40 mouse cellular contexts compared by ENCODE assay signal in the genomic region with DNA sequence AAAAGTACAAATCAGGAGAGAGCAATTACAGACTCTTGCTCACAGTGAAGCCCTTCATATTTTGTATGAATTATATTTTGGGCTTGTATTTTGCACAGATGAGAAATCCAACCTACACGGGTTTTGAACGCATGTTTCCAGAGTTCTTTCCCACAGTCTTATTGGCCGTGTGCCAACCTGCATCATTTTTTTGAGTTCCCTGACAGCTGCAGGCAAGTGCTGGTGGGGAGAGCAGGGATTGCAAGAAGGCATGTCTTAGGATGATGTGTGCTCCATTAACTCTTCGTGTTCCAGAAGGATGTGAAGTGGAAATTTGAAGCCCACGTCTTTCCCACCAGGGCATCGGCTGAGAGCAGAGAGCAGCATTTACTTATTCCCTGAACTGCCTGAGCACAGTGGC. TPM values are rescaled to one million over a fixed set of nuclear protein-coding genes. Genes with fewer than 3 reads are reported as not detected.
DNase-seq lines count a peak whose midpoint lies in the region; ATAC-seq and TF ChIP-seq lines count a peak whose summit lies in the region.
"Had no signal": no experiment of that assay in that cellular context is flagged by ENCODE, and none has a peak within 500 bp of the region (broad histone marks: within the 10 kb centered on the region; RNA-seq: fewer than 3 reads in every experiment).

No protein-coding gene starts in this region.

- intact Hi-C loops in left cerebral cortex, postnatal 36 days (cut with DNase I): no loop called here

- TF ChIP-seq EP300 in liver, postnatal 0 days (IDR thresholded peaks at IDR 0.05; ENCODE audit: low read depth): no peak

- WGBS in liver, postnatal 0 days (ENCODE audit: insufficient replicate concordance): 70% methylated on average over 6 of the region's 6 CpGs
- WGBS in liver, embryonic 12.5 days (ENCODE audit: insufficient replicate concordance): 64% methylated on average over 6 of the region's 6 CpGs

- H3K36me3 ChIP-seq in liver, postnatal 0 days (replicated peaks; ENCODE audit: insufficient read depth, low read length): no peaks in the 10 kb centered on the region
- H3K36me3 ChIP-seq in liver, embryonic 12.5 days: peaks cover 11% of the 10 kb centered on the region
- H3K36me3 ChIP-seq: midbrain, embryonic 12.5 days had no signal

- no peak overlapping the region for H3K4me3 ChIP-seq in liver, postnatal 0 days (ENCODE audit: low read depth, low read length)
- no peak overlapping the region for H3K4me3 ChIP-seq in liver, embryonic 12.5 days
- H3K4me3 ChIP-seq: embryonic facial prominence, embryonic 12.5 days; forebrain, embryonic 10.5 days; heart, embryonic 13.5 days; limb, embryonic 10.5 days; limb, embryonic 15.5 days; midbrain, embryonic 12.5 days; myocyte; neural tube, embryonic 12.5 days; stomach, embryonic 15.5 days had no signal

- H3K9ac ChIP-seq in liver, postnatal 0 days (replicated peaks): no peak overlapping the region
- H3K9ac ChIP-seq in liver, embryonic 12.5 days: no peak overlapping the region
- H3K9ac ChIP-seq: embryonic facial prominence, embryonic 12.5 days; heart, embryonic 13.5 days; hindbrain, embryonic 14.5 days; limb, embryonic 15.5 days; liver, embryonic 14.5 days; midbrain, embryonic 12.5 days; neural tube, embryonic 12.5 days; stomach, embryonic 15.5 days had no signal

- no peak overlapping the region for H3K4me2 ChIP-seq in liver, postnatal 0 days (ENCODE audit: low read depth, low read length)
- no peak overlapping the region for H3K4me2 ChIP-seq in liver, embryonic 12.5 days
- H3K4me2 ChIP-seq: embryonic facial prominence, embryonic 12.5 days; heart, embryonic 13.5 days; hindbrain, embryonic 14.5 days; limb, embryonic 15.5 days; midbrain, embryonic 12.5 days; neural tube, embryonic 12.5 days; stomach, embryonic 15.5 days had no signal

- no peak for ATAC-seq in liver, postnatal 0 days
- ATAC-seq in liver, embryonic 12.5 days: no peak
- ATAC-seq: forebrain, embryonic 16.5 days had no signal

- no peak overlapping the region for H3K27ac ChIP-seq in liver, postnatal 0 days (ENCODE audit: low read depth)
- H3K27ac ChIP-seq in liver, embryonic 12.5 days: no peak overlapping the region
- H3K27ac ChIP-seq: embryonic facial prominence, embryonic 12.5 days; forebrain, embryonic 10.5 days; heart, embryonic 13.5 days; hindbrain, embryonic 14.5 days; limb, embryonic 10.5 days; limb, embryonic 15.5 days; liver, embryonic 14.5 days; midbrain, embryonic 12.5 days; neural tube, embryonic 12.5 days; stomach, embryonic 15.5 days had no signal

- no peaks in the 10 kb centered on the region for H3K27me3 ChIP-seq in liver, postnatal 0 days (ENCODE audit: insufficient read depth, low read length)
- H3K27me3 ChIP-seq in liver, embryonic 12.5 days (replicated peaks): no peaks in the 10 kb centered on the region
- H3K27me3 ChIP-seq: CH12.LX; embryonic facial prominence, embryonic 12.5 days; heart, embryonic 13.5 days; limb, embryonic 15.5 days; midbrain, embryonic 12.5 days; neural tube, embryonic 12.5 days; stomach, embryonic 15.5 days had no signal

- DNase-seq in embryo, embryonic 10.5 days (ENCODE audit: low spot score): peak; percentile 15
- DNase-seq in embryo, embryonic 10 days (ENCODE audit: low spot score): no peak
- peak; percentile 12 for DNase-seq in liver, postnatal 0 days
- peak; percentile 34 for DNase-seq in mesoderm, embryonic 11.5 days (ENCODE audit: low read depth, low spot score)
- DNase-seq in left cerebral cortex, postnatal 36 days (ENCODE audit: low spot score in 2 of 2): no peak
- no peak for DNase-seq in adipocyte (ENCODE audit: low spot score)
- DNase-seq: adrenal gland, postnatal 10 days; gastrocnemius, postnatal 10 days; heart, postnatal 10 days; kidney, adult 2 months; kidney, postnatal 36 days; layer of hippocampus, postnatal 36 days; lung, postnatal 36 days; right cerebral cortex, postnatal 14 days; thymus, postnatal 14 days had no signal

- H3K9me3 ChIP-seq in liver, postnatal 0 days (ENCODE audit: low read length): no peaks in the 10 kb centered on the region
- peaks cover 3% of the 10 kb centered on the region; the same call in 1 of the 2 replicates for H3K9me3 ChIP-seq in liver, embryonic 12.5 days (replicated peaks)
- H3K9me3 ChIP-seq: embryonic facial prominence, embryonic 12.5 days; limb, embryonic 10.5 days; limb, embryonic 15.5 days; midbrain, embryonic 12.5 days; neural tube, embryonic 12.5 days; stomach, embryonic 15.5 days had no signal

- 0 out of 2 replicates have a peak, but pooled peaks cover 6% of the 10 kb centered on the region for H3K4me1 ChIP-seq in liver, postnatal 0 days (ENCODE audit: insufficient read depth)
- peaks cover 26% of the 10 kb centered on the region for H3K4me1 ChIP-seq in liver, embryonic 12.5 days
- H3K4me1 ChIP-seq: stomach, embryonic 15.5 days had no signal

- no peak for TF ChIP-seq CTCF in liver, postnatal 0 days (IDR thresholded peaks at IDR 0.05; ENCODE audit: low read depth)

RNA-seq across cellular contexts. Expression of a gene that starts 6.7 kb away (rescaled TPM):
- polyA plus RNA-seq in liver, postnatal 0 days (2015; fragmentation: Nextera tagmentation; extraction: Ambion mirVana): 31.2 and 32.5 TPM in 2 replicates
- 37.4 and 41.8 TPM in 2 replicates for polyA plus RNA-seq in liver, embryonic 12.5 days (2016; fragmentation: Nextera tagmentation; extraction: Ambion mirVana)
- total RNA-seq in left cerebral cortex, postnatal 36 days (2021): 100 to 1,000 TPM; 169 to 176 TPM

RNA-seq across cellular contexts. Expression of a gene that starts 36.9 kb away (rescaled TPM):
- polyA plus RNA-seq in liver, postnatal 0 days (2015; fragmentation: Nextera tagmentation; extraction: Ambion mirVana): not detected in 2 replicates
- polyA plus RNA-seq in liver, embryonic 12.5 days (2016; fragmentation: Nextera tagmentation; extraction: Ambion mirVana): not detected in 2 replicates
- total RNA-seq in left cerebral cortex, postnatal 36 days (2021): not detected
- total RNA-seq: adrenal gland, postnatal 10 days; CH12.LX; ES-E14; gastrocnemius, postnatal 10 days; heart, adult 8-10 months; heart, postnatal 10 days; layer of hippocampus, adult 8-10 months; layer of hippocampus, postnatal 36 days; midbrain, postnatal 0 days had no signal
- polyA plus RNA-seq: C2C12; embryonic facial prominence, embryonic 12.5 days; forebrain, embryonic 10.5 days; forebrain, embryonic 16.5 days; gonadal fat pad, adult 2 months; heart, embryonic 13.5 days; hindbrain, embryonic 14.5 days; kidney, adult 2 months; kidney, embryonic 16.5 days; limb, embryonic 10.5 days; limb, embryonic 15.5 days; liver, embryonic 14.5 days; lung, embryonic 16.5 days; midbrain, embryonic 12.5 days; midbrain, postnatal 0 days; myocyte; neural tube, embryonic 12.5 days; small intestine, adult 2 months; stomach, embryonic 15.5 days had no signal

RNA-seq across cellular contexts. Expression of a gene that starts 41.3 kb away (rescaled TPM):
- polyA plus RNA-seq in liver, postnatal 0 days (2015; fragmentation: Nextera tagmentation; extraction: Ambion mirVana): 10.5 and 11.1 TPM in 2 replicates
- 28.1 and 28.3 TPM in 2 replicates for polyA plus RNA-seq in liver, embryonic 12.5 days (2016; fragmentation: Nextera tagmentation; extraction: Ambion mirVana)
- total RNA-seq in left cerebral cortex, postnatal 36 days (2021): 10 to 100 TPM; 32.0 to 46.1 TPM

RNA-seq across cellular contexts. Expression of a gene that starts 41.9 kb away (rescaled TPM):
- not detected in 2 replicates for polyA plus RNA-seq in liver, postnatal 0 days (2015; fragmentation: Nextera tagmentation; extraction: Ambion mirVana)
- polyA plus RNA-seq in liver, embryonic 12.5 days (2016; fragmentation: Nextera tagmentation; extraction: Ambion mirVana): not detected in 2 replicates
- total RNA-seq in left cerebral cortex, postnatal 36 days (2021): 1 to 10 TPM in 1 of 2 experiments, under 1 TPM in 1; 1.00 to 1.0 TPM
- total RNA-seq: ES-E14; gastrocnemius, postnatal 10 days; heart, adult 8-10 months; heart, postnatal 10 days; hematopoietic stem cell, adult 5-6 weeks; megakaryocyte, adult 5-6 weeks had no signal
- polyA plus RNA-seq: C2C12; gonadal fat pad, adult 2 months; heart, embryonic 13.5 days; kidney, adult 2 months; kidney, embryonic 16.5 days; limb, embryonic 10.5 days; liver, embryonic 14.5 days; small intestine, adult 2 months had no signal

RNA-seq across cellular contexts. Expression of a gene that starts 42.1 kb away (rescaled TPM):
- 26.7 TPM in 2 replicates for polyA plus RNA-seq in liver, postnatal 0 days (2015; fragmentation: Nextera tagmentation; extraction: Ambion mirVana)
- 85.2 and 87.5 TPM in 2 replicates for polyA plus RNA-seq in liver, embryonic 12.5 days (2016; fragmentation: Nextera tagmentation; extraction: Ambion mirVana)
- total RNA-seq in left cerebral cortex, postnatal 36 days (2021): 10 to 100 TPM; 34.7 to 35.4 TPM

Comparison
In these comparisons a context has a peak if more than half of its experiments do, and no peak if none do; other contexts are left out.
1. DNase-seq: peak in embryo, embryonic 10.5 days (single experiment), liver, postnatal 0 days (single experiment) and mesoderm, embryonic 11.5 days (single experiment); none in embryo, embryonic 10 days (single experiment), left cerebral cortex, postnatal 36 days (0 of 2) and adipocyte (single experiment).